Mouse (Mus musculus): Measurements from ENCODE around the gene Ano9. TPM values are rescaled to one million over a fixed set of nuclear protein-coding genes. Genes with fewer than 3 reads are reported as not detected.

Gene Ano9
- polyA plus RNA-seq, 1 experiment, result not detected

DNA sequence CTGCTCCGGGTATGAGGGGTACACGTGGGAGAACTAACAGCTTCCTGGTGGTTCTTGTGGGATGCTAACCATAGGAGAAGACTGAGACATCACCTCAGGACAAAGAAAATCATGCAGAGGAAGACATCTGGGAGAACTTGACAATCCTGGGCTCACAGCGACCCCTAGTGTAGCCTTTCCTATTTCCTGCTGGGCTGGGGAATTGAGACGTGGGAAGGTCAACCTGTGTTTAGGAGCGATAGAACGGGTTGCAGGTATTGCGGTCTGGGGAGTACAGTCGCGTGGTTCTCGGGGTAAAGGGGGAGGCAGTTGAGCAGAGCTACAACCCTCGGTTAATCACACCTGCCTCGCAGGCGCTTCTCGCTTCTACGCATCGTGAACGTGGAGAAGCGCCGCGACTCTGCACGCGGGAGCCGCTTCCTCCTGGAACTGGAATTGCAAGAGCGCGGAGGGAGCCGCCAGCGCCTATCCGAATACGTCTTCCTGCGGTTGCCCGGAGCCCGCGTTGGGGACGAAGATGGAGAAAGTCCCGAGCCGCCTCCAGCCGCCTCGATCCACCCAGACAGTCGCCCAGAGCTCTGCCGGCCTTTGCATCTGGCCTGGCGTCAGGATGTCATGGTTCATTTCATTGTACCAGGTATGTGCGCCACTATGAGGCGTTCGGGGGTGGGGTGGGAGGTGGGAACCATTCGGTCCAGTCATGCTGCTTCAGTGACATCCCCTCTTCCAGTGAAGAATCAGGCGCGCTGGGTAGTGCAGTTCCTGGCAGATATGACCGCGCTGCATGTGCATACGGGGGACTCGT is 47.3 kb downstream of the Ano9 start:
- peak overlapping the region; percentile 34 for H3ac ChIP-seq (ENCODE audit: control insufficient read depth, insufficient read length, low read depth)
- peaks cover 4% of the 10 kb centered on the region for H3K27me3 ChIP-seq (ENCODE audit: control insufficient read depth, insufficient read depth, insufficient read length)
- H3K79me2 ChIP-seq (ENCODE audit: control insufficient read depth, insufficient read depth), result no peaks in the 10 kb centered on the region
- no peak overlapping the region for H3K4me3 ChIP-seq (ENCODE audit: insufficient read depth, poor library complexity, severe bottlenecking)
- H3K79me3 ChIP-seq (ENCODE audit: low read depth), result no peaks in the 10 kb centered on the region
- peak; percentile 43 for TF ChIP-seq CTCF (IDR thresholded peaks at IDR 0.05; ENCODE audit: control insufficient read depth, insufficient read depth, insufficient read length)
- no peak for TF ChIP-seq MYOD1 (IDR thresholded peaks at IDR 0.05; ENCODE audit: control insufficient read depth, insufficient read length, low read depth)
- H3K36me3 ChIP-seq (ENCODE audit: control insufficient read depth, insufficient read depth), result no peaks in the 10 kb centered on the region

DNA sequence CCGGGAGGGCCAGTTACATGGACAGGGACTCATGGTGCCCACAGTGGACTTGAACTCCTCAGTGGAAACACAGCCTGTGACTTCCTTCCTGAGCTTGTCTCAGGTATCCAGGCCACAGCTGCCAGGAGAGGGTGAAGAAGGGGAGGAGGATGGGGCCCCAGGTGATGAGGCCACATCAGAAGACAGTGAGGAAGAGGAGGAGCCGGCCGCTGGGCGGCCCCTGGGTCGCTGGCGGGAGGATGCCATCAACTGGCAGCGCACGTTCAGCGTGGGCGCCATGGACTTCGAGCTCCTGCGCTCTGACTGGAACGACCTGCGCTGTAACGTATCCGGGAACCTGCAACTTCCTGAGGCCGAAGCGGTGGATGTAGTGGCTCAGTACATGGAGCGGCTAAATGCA is 49.3 kb downstream of the Ano9 start:
- TF ChIP-seq CEBPB (IDR thresholded peaks at IDR 0.05; ENCODE audit: low read depth) (no peak), CTCF (IDR thresholded peaks at IDR 0.05; ENCODE audit: control insufficient read depth, insufficient read depth, insufficient read length) (no peak), MYOG (IDR thresholded peaks at IDR 0.05; ENCODE audit: control insufficient read depth, extremely low read depth, insufficient read length) (no peak), USF1 (IDR thresholded peaks at IDR 0.05; ENCODE audit: low read depth) (no peak), MYOD1 (IDR thresholded peaks at IDR 0.05; ENCODE audit: control insufficient read depth, insufficient read length, low read depth) (no peak), MAX (IDR thresholded peaks at IDR 0.05) (no peak), FOSL1 (IDR thresholded peaks at IDR 0.05; ENCODE audit: insufficient read depth, low read length, poor library complexity, severe bottlenecking) (no peak)
- no peaks in the 10 kb centered on the region for H3K79me2 ChIP-seq (ENCODE audit: control insufficient read depth, insufficient read depth)
- H3K36me3 ChIP-seq (ENCODE audit: control insufficient read depth, insufficient read depth), result no peaks in the 10 kb centered on the region
- H3ac ChIP-seq (ENCODE audit: control insufficient read depth, insufficient read length, low read depth), result no peak overlapping the region
- H3K79me3 ChIP-seq (ENCODE audit: low read depth), result no peaks in the 10 kb centered on the region
- peaks cover 4% of the 10 kb centered on the region for H3K27me3 ChIP-seq (ENCODE audit: control insufficient read depth, insufficient read depth, insufficient read length)
- no peak overlapping the region for H3K4me3 ChIP-seq (ENCODE audit: insufficient read depth, poor library complexity, severe bottlenecking)

DNA sequence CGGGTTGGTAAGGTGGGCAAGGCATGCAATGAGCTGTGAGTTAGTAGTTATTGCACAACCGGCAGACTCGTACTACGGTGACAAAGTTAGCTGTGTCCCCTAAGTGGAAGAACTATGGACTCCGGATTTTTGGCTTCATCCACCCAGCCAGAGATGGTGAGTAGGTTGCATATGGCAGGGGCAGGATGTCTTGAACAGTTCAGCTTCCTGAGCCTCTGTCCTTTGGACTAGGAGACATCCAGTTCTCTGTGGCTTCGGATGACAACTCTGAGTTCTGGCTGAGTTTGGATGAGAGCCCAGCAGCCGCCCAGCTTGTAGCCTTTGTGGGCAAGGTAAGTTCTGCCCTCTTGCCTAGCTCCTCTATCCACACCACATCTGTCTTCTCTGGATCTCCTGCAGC is 53.0 kb downstream of the Ano9 start:
- no peak overlapping the region for H3ac ChIP-seq (ENCODE audit: control insufficient read depth, insufficient read length, low read depth)
- no peaks in the 10 kb centered on the region for H3K79me2 ChIP-seq (ENCODE audit: control insufficient read depth, insufficient read depth)
- H3K4me3 ChIP-seq (ENCODE audit: insufficient read depth, poor library complexity, severe bottlenecking), result no peak overlapping the region
- no peaks in the 10 kb centered on the region for H3K79me3 ChIP-seq (ENCODE audit: low read depth)
- H3K36me3 ChIP-seq (ENCODE audit: control insufficient read depth, insufficient read depth), result no peaks in the 10 kb centered on the region
- H3K27me3 ChIP-seq (ENCODE audit: control insufficient read depth, insufficient read depth, insufficient read length), result no peaks in the 10 kb centered on the region
- TF ChIP-seq USF1 (IDR thresholded peaks at IDR 0.05; ENCODE audit: low read depth) (no peak), CEBPB (IDR thresholded peaks at IDR 0.05; ENCODE audit: low read depth) (no peak), CTCF (IDR thresholded peaks at IDR 0.05; ENCODE audit: control insufficient read depth, insufficient read depth, insufficient read length) (no peak), MAX (IDR thresholded peaks at IDR 0.05) (no peak), FOSL1 (IDR thresholded peaks at IDR 0.05; ENCODE audit: insufficient read depth, low read length, poor library complexity, severe bottlenecking) (no peak), MYOG (IDR thresholded peaks at IDR 0.05; ENCODE audit: control insufficient read depth, extremely low read depth, insufficient read length) (no peak), MYOD1 (IDR thresholded peaks at IDR 0.05; ENCODE audit: control insufficient read depth, insufficient read length, low read depth) (no peak)

DNA sequence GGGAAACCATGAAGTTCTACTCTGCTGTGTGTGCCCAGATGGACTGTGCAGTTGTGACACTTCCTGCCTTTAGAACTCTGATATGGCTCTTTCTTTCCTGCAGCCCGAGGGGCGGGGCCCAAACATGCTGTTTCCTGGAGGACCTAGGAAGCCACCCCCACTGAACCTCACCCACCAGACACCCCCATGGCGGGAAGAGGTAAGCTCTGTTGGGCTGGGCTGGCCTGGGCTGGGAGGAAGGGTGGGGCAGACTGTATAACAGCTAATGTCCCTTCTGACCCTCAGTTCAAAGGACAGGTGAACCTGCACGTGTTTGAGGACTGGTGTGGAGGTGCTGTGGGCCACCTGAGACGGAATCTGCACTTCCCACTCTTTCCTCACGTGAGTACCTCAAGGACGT is 53.4 kb downstream of the Ano9 start:
- TF ChIP-seq MYOD1 (IDR thresholded peaks at IDR 0.05; ENCODE audit: control insufficient read depth, insufficient read length, low read depth), result no peak
- no peak for TF ChIP-seq MYOG (IDR thresholded peaks at IDR 0.05; ENCODE audit: control insufficient read depth, extremely low read depth, insufficient read length)
- no peak for TF ChIP-seq FOSL1 (IDR thresholded peaks at IDR 0.05; ENCODE audit: insufficient read depth, low read length, poor library complexity, severe bottlenecking)
- TF ChIP-seq CEBPB (IDR thresholded peaks at IDR 0.05; ENCODE audit: low read depth), result no peak
- no peak for TF ChIP-seq USF1 (IDR thresholded peaks at IDR 0.05; ENCODE audit: low read depth)
- no peak for TF ChIP-seq MAX (IDR thresholded peaks at IDR 0.05)
- TF ChIP-seq CTCF (IDR thresholded peaks at IDR 0.05; ENCODE audit: control insufficient read depth, insufficient read depth, insufficient read length), result no peak
- H3K27me3 ChIP-seq (ENCODE audit: control insufficient read depth, insufficient read depth, insufficient read length), result no peaks in the 10 kb centered on the region
- no peaks in the 10 kb centered on the region for H3K79me2 ChIP-seq (ENCODE audit: control insufficient read depth, insufficient read depth)
- H3K4me3 ChIP-seq (ENCODE audit: insufficient read depth, poor library complexity, severe bottlenecking), result no peak overlapping the region
- no peak overlapping the region for H3ac ChIP-seq (ENCODE audit: control insufficient read depth, insufficient read length, low read depth)
- H3K36me3 ChIP-seq (ENCODE audit: control insufficient read depth, insufficient read depth), result no peaks in the 10 kb centered on the region
- H3K79me3 ChIP-seq (ENCODE audit: low read depth), result no peaks in the 10 kb centered on the region

DNA sequence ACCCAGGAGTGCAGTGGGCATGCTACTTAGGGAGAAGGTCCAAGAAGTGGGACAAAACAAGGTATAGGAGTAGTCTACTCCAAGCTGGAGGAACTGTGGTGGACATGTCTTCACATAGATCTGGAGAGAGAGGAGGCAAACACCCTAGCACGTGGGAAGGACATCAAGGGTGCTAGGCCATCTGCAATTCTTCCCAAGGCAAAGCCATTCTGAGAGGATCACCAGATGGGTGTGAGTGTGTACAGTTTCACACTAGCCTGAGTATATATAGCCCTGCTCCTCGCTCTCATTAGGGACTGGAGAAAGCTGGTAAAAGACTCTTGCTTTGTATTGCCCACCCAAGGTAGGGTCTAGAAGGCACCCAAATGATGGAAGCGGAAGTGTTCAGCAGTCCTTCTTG is 54.3 kb downstream of the Ano9 start:
- no peak for TF ChIP-seq MYOD1 (IDR thresholded peaks at IDR 0.05; ENCODE audit: control insufficient read depth, insufficient read length, low read depth)
- no peak for TF ChIP-seq FOSL1 (IDR thresholded peaks at IDR 0.05; ENCODE audit: insufficient read depth, low read length, poor library complexity, severe bottlenecking)
- TF ChIP-seq CEBPB (IDR thresholded peaks at IDR 0.05; ENCODE audit: low read depth), result no peak
- no peak for TF ChIP-seq MAX (IDR thresholded peaks at IDR 0.05)
- no peak for TF ChIP-seq MYOG (IDR thresholded peaks at IDR 0.05; ENCODE audit: control insufficient read depth, extremely low read depth, insufficient read length)
- no peak for TF ChIP-seq CTCF (IDR thresholded peaks at IDR 0.05; ENCODE audit: control insufficient read depth, insufficient read depth, insufficient read length)
- TF ChIP-seq USF1 (IDR thresholded peaks at IDR 0.05; ENCODE audit: low read depth), result no peak
- Histone ChIP-seq H3K27me3 (ENCODE audit: control insufficient read depth, insufficient read depth, insufficient read length) (no peaks in the 10 kb centered on the region), H3K79me2 (ENCODE audit: control insufficient read depth, insufficient read depth) (no peaks in the 10 kb centered on the region), H3ac (ENCODE audit: control insufficient read depth, insufficient read length, low read depth) (no peak overlapping the region), H3K4me3 (ENCODE audit: insufficient read depth, poor library complexity, severe bottlenecking) (no peak overlapping the region), H3K79me3 (ENCODE audit: low read depth) (no peaks in the 10 kb centered on the region), H3K36me3 (ENCODE audit: control insufficient read depth, insufficient read depth) (no peaks in the 10 kb centered on the region)

DNA sequence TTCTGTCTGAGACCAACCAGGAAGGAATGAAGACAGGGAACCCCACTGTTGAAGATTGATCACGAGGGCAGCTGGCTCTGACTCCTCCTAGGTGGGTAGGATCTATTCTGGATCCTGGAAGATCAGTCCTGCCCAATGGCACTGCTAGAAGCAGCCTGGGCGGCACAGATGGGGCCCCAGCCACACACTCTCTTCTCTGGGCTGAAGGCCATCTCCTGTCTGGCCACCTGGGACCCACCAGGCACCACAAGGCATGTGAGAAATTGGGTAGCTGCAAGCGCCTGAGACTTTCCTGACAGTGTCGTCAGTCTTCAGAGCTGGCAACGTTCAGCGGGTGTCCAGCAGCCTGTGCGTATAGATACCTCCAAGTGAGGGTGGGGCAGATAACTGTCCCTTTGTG is 55.1 kb downstream of the Ano9 start:
- H3K27me3 ChIP-seq (ENCODE audit: control insufficient read depth, insufficient read depth, insufficient read length), result no peaks in the 10 kb centered on the region
- H3K79me2 ChIP-seq (ENCODE audit: control insufficient read depth, insufficient read depth), result no peaks in the 10 kb centered on the region
- no peak overlapping the region for H3ac ChIP-seq (ENCODE audit: control insufficient read depth, insufficient read length, low read depth)
- no peaks in the 10 kb centered on the region for H3K79me3 ChIP-seq (ENCODE audit: low read depth)
- no peaks in the 10 kb centered on the region for H3K36me3 ChIP-seq (ENCODE audit: control insufficient read depth, insufficient read depth)
- TF ChIP-seq MYOD1 (IDR thresholded peaks at IDR 0.05; ENCODE audit: control insufficient read depth, insufficient read length, low read depth), result no peak
- no peak for TF ChIP-seq CTCF (IDR thresholded peaks at IDR 0.05; ENCODE audit: control insufficient read depth, insufficient read depth, insufficient read length)
- TF ChIP-seq MYOG (IDR thresholded peaks at IDR 0.05; ENCODE audit: control insufficient read depth, extremely low read depth, insufficient read length), result no peak
- TF ChIP-seq CEBPB (IDR thresholded peaks at IDR 0.05; ENCODE audit: low read depth), result no peak
- no peak for TF ChIP-seq MAX (IDR thresholded peaks at IDR 0.05)
- no peak overlapping the region for H3K4me3 ChIP-seq (ENCODE audit: insufficient read depth, poor library complexity, severe bottlenecking)

Data from C2C12 (cell line).